Mouse (Mus musculus) cortical plate, adult 2 months (tissue): ENCODE results near the gene Myl4. TPM values are rescaled to one million over a fixed set of nuclear protein-coding genes. Genes with fewer than 3 reads are reported as not detected.

Experiments used
- H3K27ac ChIP-seq: fragments of 200-500 bp; 2 replicates; pipeline ENCODE4 v1.5.1; 2012; ENCODE audit warnings: low read length, control low read depth, inconsistent platforms; ENCODE audit not compliant: insufficient read depth
- H3K4me1 ChIP-seq: fragments of 200-500 bp; 2 replicates; pipeline ENCODE4 v1.6.1; 2011; ENCODE audit warnings: low read length; ENCODE audit not compliant: control insufficient read depth, insufficient read depth
- H3K4me3 ChIP-seq: fragments of 200-500 bp; 2 replicates; pipeline ENCODE4 v1.5.1; 2011; ENCODE audit warnings: mild to moderate bottlenecking, low read length, control low read depth; ENCODE audit not compliant: insufficient read depth
- CTCF ChIP-seq: fragments of 200-500 bp; IDR thresholded peaks from 2 replicates; pipeline ENCODE4 v1.5.1; 2011; ENCODE audit warnings: mild to moderate bottlenecking, control low read depth, low read length; ENCODE audit not compliant: insufficient read depth; ENCODE audit errors: extremely low read depth
- POLR2A ChIP-seq: fragments of 200-500 bp; IDR thresholded peaks from 2 replicates; pipeline ENCODE4 v1.6.1; 2011; ENCODE audit warnings: mild to moderate bottlenecking, low read length, control low read depth; ENCODE audit not compliant: insufficient read depth; ENCODE audit errors: extremely low read depth
- polyA plus RNA-seq: library from polyadenylated mRNA; depleted of rRNA; stranded (reverse); fragments of >200 nt; gene quantifications from 2 replicates; pipeline ENCODE4 v1.2.3, GENCODE M21; 2012

Myl4 gene
- polyA plus RNA-seq, 1 experiment: 74.0 TPM

- H3K4me3 ChIP-seq: no peak overlapping the region
- TF ChIP-seq CTCF: no peak
- no peak for TF ChIP-seq POLR2A
Observed at GRCm38 (mm10) chr11:104547502-104547901, 3.0 kb upstream of the Myl4 start.

GRCm38 (mm10) chr11:104549438-104550405 lies 741 bp upstream of the Myl4 start:
- TF ChIP-seq POLR2A (no peak), CTCF (no peak)
- Histone ChIP-seq H3K4me3 (peak overlapping the region; percentile 76), H3K4me1 (peaks cover 5% of the 10 kb centered on the region), H3K27ac (peak overlapping the region; percentile 93)

More at GRCm38 (mm10) chr11:104547502-104547901, 3.0 kb upstream of the Myl4 start:
- peaks cover 6% of the 10 kb centered on the region for H3K4me1 ChIP-seq
- no peak overlapping the region for H3K27ac ChIP-seq

DNA sequence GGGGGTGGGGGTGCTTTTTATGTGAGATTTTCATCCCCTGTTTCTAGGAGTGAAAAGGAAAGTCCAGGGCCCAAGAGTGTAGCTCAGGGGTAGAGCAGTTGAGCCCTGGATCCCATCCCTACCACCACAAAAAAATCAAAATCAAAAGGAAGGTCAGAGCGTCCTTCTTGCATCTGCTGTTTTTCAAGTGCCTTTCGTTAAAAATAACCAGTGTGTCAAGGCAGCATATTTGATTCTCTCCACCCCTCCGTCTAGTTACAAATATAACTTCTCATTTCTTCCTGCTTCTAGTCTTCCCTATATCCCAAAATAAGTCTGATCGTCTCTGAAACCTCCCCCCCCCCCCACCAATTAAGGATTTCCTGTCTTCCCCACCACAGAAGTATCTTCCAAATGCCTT lies 7.6 kb downstream of the Myl4 start:
- TF ChIP-seq POLR2A: no peak
- no peak for TF ChIP-seq CTCF
- Histone ChIP-seq H3K27ac (peak overlapping the region; percentile 75), H3K4me3 (no peak overlapping the region), H3K4me1 (peaks cover 3% of the 10 kb centered on the region)

- H3K4me3 ChIP-seq: no peak overlapping the region
- peaks cover 5% of the 10 kb centered on the region for H3K4me1 ChIP-seq
- TF ChIP-seq POLR2A (no peak), CTCF (no peak)
- no peak overlapping the region for H3K27ac ChIP-seq
Observed at GRCm38 (mm10) chr11:104558651-104559403, 8.4 kb downstream of the Myl4 start.

DNA sequence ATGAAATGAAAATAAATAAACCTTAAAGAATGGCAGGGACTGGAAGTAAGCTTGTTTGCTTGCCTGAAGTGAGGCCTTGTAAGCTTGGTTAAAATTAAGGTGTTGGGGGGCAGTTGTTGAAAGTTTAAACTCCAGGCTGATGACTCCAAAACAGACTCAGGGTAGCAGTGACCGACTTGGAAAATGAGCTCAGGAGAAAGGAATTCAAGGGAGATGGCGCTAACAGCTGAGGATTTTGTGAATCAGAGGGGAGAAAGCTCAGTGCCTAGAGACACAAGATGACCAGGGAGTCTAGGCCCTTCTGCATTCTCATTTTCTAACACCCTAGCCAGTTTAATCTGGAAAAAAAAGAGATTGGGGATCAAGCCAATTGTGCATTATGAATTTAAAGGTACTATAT lies 10.5 kb downstream of the Myl4 start:
- TF ChIP-seq POLR2A: no peak
- TF ChIP-seq CTCF: no peak
- no peak overlapping the region for H3K4me3 ChIP-seq
- no peak overlapping the region for H3K27ac ChIP-seq
- H3K4me1 ChIP-seq: peaks cover 6% of the 10 kb centered on the region

DNA sequence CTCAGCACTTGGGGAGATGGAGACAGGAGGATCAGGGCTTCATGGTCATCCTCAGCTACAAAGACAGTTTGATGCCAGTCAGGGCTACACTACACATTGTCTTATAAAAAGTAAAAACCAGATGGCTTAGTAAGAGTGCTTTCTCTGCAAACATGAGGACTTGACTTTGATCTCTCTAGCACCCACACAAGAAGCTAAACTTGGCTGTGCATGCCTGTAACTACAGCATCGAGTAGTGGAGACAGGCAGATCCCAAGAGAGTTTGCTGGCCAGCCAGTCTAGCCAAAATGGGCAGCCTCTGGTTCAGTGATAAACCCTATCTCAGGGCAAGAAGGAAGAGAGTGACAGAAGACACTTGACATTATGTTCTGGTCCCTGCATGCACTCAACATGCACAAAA lies 13.0 kb downstream of the Myl4 start:
- no peak for TF ChIP-seq POLR2A
- no peak for TF ChIP-seq CTCF
- Histone ChIP-seq H3K27ac (no peak overlapping the region), H3K4me1 (peaks cover 7% of the 10 kb centered on the region), H3K4me3 (no peak overlapping the region)

- peaks cover 7% of the 10 kb centered on the region for H3K4me1 ChIP-seq
- no peak overlapping the region for H3K27ac ChIP-seq
- no peak overlapping the region for H3K4me3 ChIP-seq
- TF ChIP-seq CTCF (no peak), POLR2A (no peak)
Observed at GRCm38 (mm10) chr11:104565172-104565571, 14.7 kb downstream of the Myl4 start.

- H3K4me1 ChIP-seq: peaks cover 7% of the 10 kb centered on the region
- no peak overlapping the region for H3K27ac ChIP-seq
- no peak for TF ChIP-seq POLR2A
- TF ChIP-seq CTCF: no peak
- no peak overlapping the region for H3K4me3 ChIP-seq
Observed at GRCm38 (mm10) chr11:104566097-104566496, 15.6 kb downstream of the Myl4 start.

- Histone ChIP-seq H3K4me1 (peaks cover 7% of the 10 kb centered on the region), H3K27ac (0 out of 2 replicates have a peak overlapping the region, but pooled peaks have one; percentile 58), H3K4me3 (no peak overlapping the region)
- TF ChIP-seq CTCF: no peak
- TF ChIP-seq POLR2A: no peak
Observed at GRCm38 (mm10) chr11:104566796-104567195, 16.3 kb downstream of the Myl4 start.
